11 mouse cellular contexts compared by ENCODE assay signal in the genomic region with DNA sequence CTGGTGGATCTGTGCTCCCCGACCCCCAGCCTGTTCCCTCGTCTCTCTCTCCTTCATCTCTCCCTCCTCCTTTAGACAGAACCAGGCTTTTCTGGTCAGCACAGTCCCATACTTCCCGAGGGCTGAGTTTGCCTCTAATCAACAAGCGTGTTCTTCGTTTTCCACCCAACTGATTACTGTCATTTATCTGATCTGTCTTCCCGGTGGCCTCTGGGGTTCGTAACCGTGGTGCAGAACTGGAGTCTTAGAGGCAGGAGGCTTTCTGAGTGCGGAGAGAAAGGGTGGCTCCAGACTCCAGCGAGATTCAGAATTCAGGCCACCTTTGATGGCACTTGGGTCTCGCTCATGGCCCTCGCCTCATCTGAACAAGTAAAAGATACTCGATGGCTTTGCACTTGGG. TPM values are rescaled to one million over a fixed set of nuclear protein-coding genes. Genes with fewer than 3 reads are reported as not detected.
DNase-seq lines count a peak whose midpoint lies in the region; ATAC-seq lines count a peak whose summit lies in the region.
"Had no signal": no experiment of that assay in that cellular context is flagged by ENCODE, and none has a peak within 500 bp of the region (broad histone marks: within the 10 kb centered on the region; RNA-seq: fewer than 3 reads in every experiment).

No protein-coding gene starts in this region.

- DNase-seq in kidney, postnatal 25 days: no peak
- no peak for DNase-seq in frontal cortex, postnatal 10 days (ENCODE audit: low spot score in 2 of 2)
- no peak for DNase-seq in spleen, postnatal 36 days (ENCODE audit: low spot score in 2 of 2)
- no peak for DNase-seq in left cerebral cortex, postnatal 25 days (ENCODE audit: low spot score in 2 of 2)
- DNase-seq: kidney, adult 2 months; thymus, postnatal 36 days had no signal

- H3K9me3 ChIP-seq in kidney, embryonic 16.5 days (ENCODE audit: low read length): no peaks in the 10 kb centered on the region
- H3K9me3 ChIP-seq in embryonic facial prominence, embryonic 12.5 days: no peaks in the 10 kb centered on the region
- no peaks in the 10 kb centered on the region for H3K9me3 ChIP-seq in hindbrain, embryonic 13.5 days
- no peaks in the 10 kb centered on the region for H3K9me3 ChIP-seq in midbrain, embryonic 15.5 days
- H3K9me3 ChIP-seq: G1E had no signal

- H3K4me3 ChIP-seq in kidney, embryonic 16.5 days (ENCODE audit: low read length): peak overlapping the region; percentile 36
- no peak overlapping the region for H3K4me3 ChIP-seq in embryonic facial prominence, embryonic 12.5 days
- H3K4me3 ChIP-seq in hindbrain, embryonic 13.5 days: no peak overlapping the region
- no peak overlapping the region for H3K4me3 ChIP-seq in midbrain, embryonic 15.5 days

- 37% methylated on average over 13 of the region's 13 CpGs for WGBS in kidney, embryonic 16.5 days
- WGBS in embryonic facial prominence, embryonic 12.5 days: 45% methylated on average over 13 of the region's 13 CpGs
- WGBS in hindbrain, embryonic 13.5 days: 46% methylated on average over 13 of the region's 13 CpGs
- WGBS in midbrain, embryonic 15.5 days: 53% methylated on average over 13 of the region's 13 CpGs

- peak overlapping the region; percentile 54 for H3K4me2 ChIP-seq in kidney, embryonic 16.5 days (replicated peaks; ENCODE audit: low read depth, low read length)
- H3K4me2 ChIP-seq in embryonic facial prominence, embryonic 12.5 days (replicated peaks): peak overlapping the region; percentile 32
- H3K4me2 ChIP-seq in hindbrain, embryonic 13.5 days: peak overlapping the region; percentile 36
- H3K4me2 ChIP-seq in midbrain, embryonic 15.5 days: peak overlapping the region; percentile 5; the same call in 1 of the 2 replicates

- no peak for ATAC-seq in kidney, embryonic 16.5 days (ENCODE audit: low FRiP score, low TSS enrichment)
- no peak for ATAC-seq in embryonic facial prominence, embryonic 12.5 days (ENCODE audit: insufficient number of reproducible peaks, insufficient read depth, low FRiP score, low TSS enrichment)
- no peak for ATAC-seq in hindbrain, embryonic 13.5 days (ENCODE audit: low FRiP score)
- no peak for ATAC-seq in midbrain, embryonic 15.5 days (replicated peaks)

- peaks cover 39% of the 10 kb centered on the region for H3K4me1 ChIP-seq in kidney, embryonic 16.5 days (ENCODE audit: insufficient read depth, low read length)
- peaks cover 62% of the 10 kb centered on the region for H3K4me1 ChIP-seq in embryonic facial prominence, embryonic 12.5 days
- H3K4me1 ChIP-seq in hindbrain, embryonic 13.5 days (replicated peaks): peaks cover 62% of the 10 kb centered on the region
- peaks cover 30% of the 10 kb centered on the region for H3K4me1 ChIP-seq in midbrain, embryonic 15.5 days

- H3K9ac ChIP-seq in kidney, embryonic 16.5 days (replicated peaks; ENCODE audit: low read length): peak overlapping the region; percentile 55
- H3K9ac ChIP-seq in embryonic facial prominence, embryonic 12.5 days: no peak overlapping the region; the same call in 1 of the 2 replicates
- H3K9ac ChIP-seq in hindbrain, embryonic 13.5 days: no peak overlapping the region
- no peak overlapping the region for H3K9ac ChIP-seq in midbrain, embryonic 15.5 days

- H3K27ac ChIP-seq in kidney, embryonic 16.5 days (ENCODE audit: low read length): peak overlapping the region; percentile 55
- H3K27ac ChIP-seq in embryonic facial prominence, embryonic 12.5 days: peak overlapping the region; percentile 55; the same call in 1 of the 2 replicates
- H3K27ac ChIP-seq in hindbrain, embryonic 13.5 days: peak overlapping the region; percentile 40; the same call in 1 of the 2 replicates
- H3K27ac ChIP-seq in midbrain, embryonic 15.5 days: no peak overlapping the region

- intact Hi-C loops in left cerebral cortex, postnatal 25 days (cut with DNase I): no loop called here

- H3K36me3 ChIP-seq in kidney, embryonic 16.5 days (ENCODE audit: insufficient read depth, low read length): no peaks in the 10 kb centered on the region
- H3K36me3 ChIP-seq in embryonic facial prominence, embryonic 12.5 days: no peaks in the 10 kb centered on the region
- no peaks in the 10 kb centered on the region for H3K36me3 ChIP-seq in hindbrain, embryonic 13.5 days
- no peaks in the 10 kb centered on the region for H3K36me3 ChIP-seq in midbrain, embryonic 15.5 days (replicated peaks)
- H3K36me3 ChIP-seq: G1E had no signal

- H3K27me3 ChIP-seq in kidney, embryonic 16.5 days (ENCODE audit: insufficient read depth, low read length): no peaks in the 10 kb centered on the region
- H3K27me3 ChIP-seq in embryonic facial prominence, embryonic 12.5 days: no peaks in the 10 kb centered on the region
- H3K27me3 ChIP-seq in hindbrain, embryonic 13.5 days: 0 out of 2 replicates have a peak, but pooled peaks cover 8% of the 10 kb centered on the region
- no peaks in the 10 kb centered on the region for H3K27me3 ChIP-seq in midbrain, embryonic 15.5 days (replicated peaks)

RNA-seq across cellular contexts. Expression of a gene that starts 6.1 kb away (rescaled TPM):
- 8.2 and 8.3 TPM in 2 replicates for polyA plus RNA-seq in kidney, embryonic 16.5 days (2015; fragmentation: Nextera tagmentation; extraction: Ambion mirVana)
- 5.7 and 6.7 TPM in 2 replicates for polyA plus RNA-seq in embryonic facial prominence, embryonic 12.5 days (2016; fragmentation: Nextera tagmentation; extraction: Ambion mirVana)
- 2.8 and 3.4 TPM in 2 replicates for polyA plus RNA-seq in hindbrain, embryonic 13.5 days (2015; fragmentation: Nextera tagmentation; extraction: Ambion mirVana)
- polyA plus RNA-seq in midbrain, embryonic 15.5 days (2015; fragmentation: Nextera tagmentation; extraction: Ambion mirVana): 4.2 and 4.3 TPM in 2 replicates
- 1 to 10 TPM; 3.6 to 4.2 TPM for total RNA-seq in left cerebral cortex, postnatal 25 days (2021)
- polyA plus RNA-seq: G1E had no signal

RNA-seq across cellular contexts. Expression of a gene that starts 15.2 kb away (rescaled TPM):
- 30.6 and 30.9 TPM in 2 replicates for polyA plus RNA-seq in kidney, embryonic 16.5 days (2015; fragmentation: Nextera tagmentation; extraction: Ambion mirVana)
- 33.4 and 35.5 TPM in 2 replicates for polyA plus RNA-seq in embryonic facial prominence, embryonic 12.5 days (2016; fragmentation: Nextera tagmentation; extraction: Ambion mirVana)
- polyA plus RNA-seq in hindbrain, embryonic 13.5 days (2015; fragmentation: Nextera tagmentation; extraction: Ambion mirVana): 24.4 and 24.9 TPM in 2 replicates
- polyA plus RNA-seq in midbrain, embryonic 15.5 days (2015; fragmentation: Nextera tagmentation; extraction: Ambion mirVana): 30.6 and 35.1 TPM in 2 replicates
- 10 to 100 TPM; 37.4 to 40.7 TPM for total RNA-seq in left cerebral cortex, postnatal 25 days (2021)

RNA-seq across cellular contexts. Expression of a gene that starts 32.2 kb away (rescaled TPM):
- 14.9 and 18.1 TPM in 2 replicates for polyA plus RNA-seq in kidney, embryonic 16.5 days (2015; fragmentation: Nextera tagmentation; extraction: Ambion mirVana)
- 1.4 and 2.7 TPM in 2 replicates for polyA plus RNA-seq in embryonic facial prominence, embryonic 12.5 days (2016; fragmentation: Nextera tagmentation; extraction: Ambion mirVana)
- 2.9 and 4.8 TPM in 2 replicates for polyA plus RNA-seq in hindbrain, embryonic 13.5 days (2015; fragmentation: Nextera tagmentation; extraction: Ambion mirVana)
- 5.1 and 6.7 TPM in 2 replicates for polyA plus RNA-seq in midbrain, embryonic 15.5 days (2015; fragmentation: Nextera tagmentation; extraction: Ambion mirVana)
- 10 to 100 TPM; 14.2 to 15.2 TPM for total RNA-seq in left cerebral cortex, postnatal 25 days (2021)

RNA-seq across cellular contexts. Expression of a gene that starts 42.5 kb away (rescaled TPM):
- 6.1 and 7.5 TPM in 2 replicates for polyA plus RNA-seq in kidney, embryonic 16.5 days (2015; fragmentation: Nextera tagmentation; extraction: Ambion mirVana)
- polyA plus RNA-seq in embryonic facial prominence, embryonic 12.5 days (2016; fragmentation: Nextera tagmentation; extraction: Ambion mirVana): 7.1 and 8.9 TPM in 2 replicates
- polyA plus RNA-seq in hindbrain, embryonic 13.5 days (2015; fragmentation: Nextera tagmentation; extraction: Ambion mirVana): 7.0 and 7.1 TPM in 2 replicates
- polyA plus RNA-seq in midbrain, embryonic 15.5 days (2015; fragmentation: Nextera tagmentation; extraction: Ambion mirVana): 6.6 and 8.2 TPM in 2 replicates
- total RNA-seq in left cerebral cortex, postnatal 25 days (2021): 10 to 100 TPM; 10.3 to 10.6 TPM
